Mouse (Mus musculus) small intestine, adult 2 months (tissue): ENCODE results near the gene Rnpep.
A peak's percentile ranks its signal among the peaks of the same experiment; 100 is the strongest.

Experiments used
- CTCF ChIP-seq: fragments of 200-500 bp; IDR thresholded peaks from 2 replicates; pipeline ENCODE4 v1.5.1; 2012; ENCODE audit warnings: low read depth, mild to moderate bottlenecking, control low read depth, inconsistent platforms, low read length, moderate library complexity, mixed read lengths; ENCODE audit not compliant: insufficient replicate concordance, insufficient read length; ENCODE audit errors: extremely low read depth
- POLR2A ChIP-seq: fragments of 200-500 bp; IDR thresholded peaks from 2 replicates; pipeline ENCODE4 v1.6.1; 2012; ENCODE audit warnings: low read depth, mild to moderate bottlenecking, control low read depth, inconsistent platforms, low read length, moderate library complexity

- TF ChIP-seq CTCF (no peak), POLR2A (peak; percentile 18; the same call in 1 of the 2 replicates)
Measured at GRCm38 (mm10) chr1:135280646-135281045, 3.2 kb downstream of the Rnpep start.
